Comparison of ENCODE assay signal across 8 mouse cellular contexts in genomic region chr9:24503067-24503857, GRCm38 (mm10). TPM values are rescaled to one million over a fixed set of nuclear protein-coding genes. Genes with fewer than 3 reads are reported as not detected.
DNase-seq lines count a peak whose midpoint lies in the region; ATAC-seq and TF ChIP-seq lines count a peak whose summit lies in the region.

TSS of gene Dpy19l1 (minus strand) at chr9:24503140.

- under 1% methylated on average over 66 of the region's 99 CpGs for WGBS in hindbrain, embryonic 11.5 days
- under 1% methylated on average over 25 of the region's 99 CpGs for WGBS in lung, embryonic 16.5 days
- 1% methylated on average over 99 of the region's 99 CpGs for WGBS in thymus, adult 2 months

- H3K36me3 ChIP-seq in hindbrain, embryonic 11.5 days (ENCODE audit: control insufficient read depth, insufficient read depth, low read length), result no peaks in the 10 kb centered on the region
- no peaks in the 10 kb centered on the region for H3K36me3 ChIP-seq in lung, embryonic 16.5 days (ENCODE audit: control insufficient read depth, insufficient read depth, low read length)
- no peaks in the 10 kb centered on the region for H3K36me3 ChIP-seq in thymus, adult 2 months (ENCODE audit: control insufficient read depth, insufficient read depth, low read length)

- peak within 1 kb of the TSS; percentile 56 for H3K4me3 ChIP-seq in hindbrain, embryonic 11.5 days (ENCODE audit: low read depth, low read length)
- peak within 1 kb of the TSS; percentile 61 for H3K4me3 ChIP-seq in lung, embryonic 16.5 days (ENCODE audit: low read length)
- H3K4me3 ChIP-seq in thymus, adult 2 months (ENCODE audit: control insufficient read depth, insufficient read depth, low read length), result peak within 1 kb of the TSS; percentile 87

- peak; percentile 96 for DNase-seq in Muller cell, postnatal 12 days (ENCODE audit: inconsistent ontology term)
- DNase-seq in cerebellum, adult 9-11 months, result peak; percentile 94
- peak; percentile 72 to 89 for DNase-seq in frontal cortex, adult 2 months (ENCODE audit: extremely low spot score in 1 of 2, low spot score in 1 of 2)
- DNase-seq in hindbrain, embryonic 11.5 days (ENCODE audit: low spot score), result peak; percentile 94
- DNase-seq in layer of hippocampus, adult 9-11 months, result peak; percentile 93
- peak; percentile 91 for DNase-seq in ovary, adult 18-20 months (ENCODE audit: low spot score)
- DNase-seq in thymus, adult 2 months, result peak; percentile 86

- peak; percentile 93 for TF ChIP-seq POLR2A in thymus, adult 2 months (IDR thresholded peaks at IDR 0.05; ENCODE audit: control insufficient read depth, extremely low read depth, insufficient read depth, low read length, poor library complexity)

- H3K27me3 ChIP-seq in hindbrain, embryonic 11.5 days (ENCODE audit: control insufficient read depth, insufficient read depth, low read length), result no peaks in the 10 kb centered on the region
- no peaks in the 10 kb centered on the region for H3K27me3 ChIP-seq in lung, embryonic 16.5 days (ENCODE audit: control insufficient read depth, insufficient read depth, low read depth, low read length)
- no peaks in the 10 kb centered on the region for H3K27me3 ChIP-seq in thymus, adult 2 months (ENCODE audit: control insufficient read depth, insufficient read depth, low read length)

- ATAC-seq in hindbrain, embryonic 11.5 days (ENCODE audit: low FRiP score), result peak; percentile 98
- ATAC-seq in lung, embryonic 16.5 days (ENCODE audit: low read depth), result peak; percentile 98

- H3K9ac ChIP-seq in hindbrain, embryonic 11.5 days (ENCODE audit: low read depth, low read length), result peak within 1 kb of the TSS; percentile 75
- peak within 1 kb of the TSS; percentile 86 for H3K9ac ChIP-seq in lung, embryonic 16.5 days (ENCODE audit: low read length)

- peak; percentile 45; the same call in 1 of the 2 replicates for TF ChIP-seq CTCF in thymus, adult 2 months (IDR thresholded peaks at IDR 0.05; ENCODE audit: borderline replicate concordance, control insufficient read depth, extremely low read depth, insufficient read depth, low read length, poor library complexity)

- peak within 1 kb of the TSS; percentile 60 for H3K4me2 ChIP-seq in hindbrain, embryonic 11.5 days (replicated peaks; ENCODE audit: low read depth, low read length)
- peak within 1 kb of the TSS; percentile 79 for H3K4me2 ChIP-seq in lung, embryonic 16.5 days (ENCODE audit: low read depth, low read length)

- H3K27ac ChIP-seq in hindbrain, embryonic 11.5 days (ENCODE audit: low read depth, low read length), result peak within 1 kb of the TSS; percentile 89
- peak within 1 kb of the TSS; percentile 92 for H3K27ac ChIP-seq in lung, embryonic 16.5 days (ENCODE audit: low read length)
- H3K27ac ChIP-seq in thymus, adult 2 months (ENCODE audit: control insufficient read depth, insufficient read depth, low read length), result peak within 1 kb of the TSS; percentile 45; the same call in 1 of the 2 replicates

- H3K4me1 ChIP-seq in hindbrain, embryonic 11.5 days (replicated peaks; ENCODE audit: control insufficient read depth, insufficient read depth, low read length), result no peaks in the 10 kb centered on the region; the same call in 1 of the 2 replicates
- peaks cover 22% of the 10 kb centered on the region for H3K4me1 ChIP-seq in lung, embryonic 16.5 days (replicated peaks; ENCODE audit: control insufficient read depth, insufficient read depth, low read length)
- H3K4me1 ChIP-seq in thymus, adult 2 months (replicated peaks; ENCODE audit: control insufficient read depth, insufficient read depth, low read length), result peaks cover 7% of the 10 kb centered on the region; the same call in 1 of the 2 replicates

- no peaks in the 10 kb centered on the region for H3K9me3 ChIP-seq in hindbrain, embryonic 11.5 days (ENCODE audit: control insufficient read depth, low read length)
- no peaks in the 10 kb centered on the region for H3K9me3 ChIP-seq in lung, embryonic 16.5 days (ENCODE audit: control insufficient read depth, low read length)

RNA-seq across cellular contexts. Expression of gene Dpy19l1, which starts in this region (rescaled TPM):
- 54.3 and 69.1 TPM in 2 replicates for polyA plus RNA-seq in frontal cortex, adult 2 months (2012; rRNA removed)
- 14.7 and 14.8 TPM in 2 replicates for polyA plus RNA-seq in hindbrain, embryonic 11.5 days (2014; fragmentation: Nextera tagmentation; extraction: Ambion mirVana)
- 8.7 and 9.0 TPM in 2 replicates for polyA plus RNA-seq in lung, embryonic 16.5 days (2015; fragmentation: Nextera tagmentation; extraction: Ambion mirVana)
- 9.9 and 10.0 TPM in 2 replicates for polyA plus RNA-seq in thymus, adult 2 months (2012; rRNA removed)

Comparison
In these comparisons a context has a peak if more than half of its experiments do, and no peak if none do; other contexts are left out.
1. Peak in every context shown above with its lines: DNase-seq, ATAC-seq, H3K4me3 ChIP-seq and H3K27ac ChIP-seq.